Mouse (Mus musculus): ENCODE results near the gene Lpcat2b. TPM values are rescaled to one million over a fixed set of nuclear protein-coding genes. Genes with fewer than 3 reads are reported as not detected.
A peak's percentile ranks its signal among the peaks of the same experiment; 100 is the strongest.
"Not testable (repeated sequence)": the region's sequence is repeated elsewhere in the genome, so short reads cannot be mapped to it uniquely, and the experiment has no call there.

Lpcat2b gene
- not detected in 2 replicates for polyA plus RNA-seq (2014; fragmentation: Nextera tagmentation; extraction: Ambion mirVana)

- DNase-seq (ENCODE audit: low spot score) = no peak
- H3K36me3 ChIP-seq (replicated peaks; ENCODE audit: control insufficient read depth, insufficient read depth) = no peaks in the 10 kb centered on the region
- H3K27ac ChIP-seq = no peak within 1 kb of the TSS
- H3K4me1 ChIP-seq (replicated peaks; ENCODE audit: control insufficient read depth, insufficient read depth, low read length) = no peaks in the 10 kb centered on the region
- H3K9me3 ChIP-seq (ENCODE audit: control insufficient read depth, low read length) = no peaks in the 10 kb centered on the region
- H3K27me3 ChIP-seq (ENCODE audit: control insufficient read depth, insufficient read depth, low read length) = no peaks in the 10 kb centered on the region
- ATAC-seq (ENCODE audit: low FRiP score) = no peak
- no peak within 1 kb of the TSS for H3K4me2 ChIP-seq (replicated peaks)
- H3K9ac ChIP-seq = no peak within 1 kb of the TSS
- H3K4me3 ChIP-seq (replicated peaks; ENCODE audit: low read length) = no peak within 1 kb of the TSS
- 79% methylated on average over 3 of the region's 3 CpGs for WGBS
Observed at GRCm38 (mm10) chr5:107431249-107431648, at the start of gene Lpcat2b. Gene Lpcat2b (plus strand): TSS chr5:107431549.

GRCm38 (mm10) chr5:107386448-107386847, 44.9 kb upstream of the Lpcat2b start:
- not testable (repeated sequence) for H3K36me3 ChIP-seq (replicated peaks; ENCODE audit: control insufficient read depth, insufficient read depth); H3K4me3 ChIP-seq (replicated peaks; ENCODE audit: low read length); H3K9me3 ChIP-seq (ENCODE audit: control insufficient read depth, low read length); H3K4me2 ChIP-seq (replicated peaks); ATAC-seq (ENCODE audit: low FRiP score); H3K27ac ChIP-seq; DNase-seq (ENCODE audit: low spot score); H3K4me1 ChIP-seq (replicated peaks; ENCODE audit: control insufficient read depth, insufficient read depth, low read length); H3K9ac ChIP-seq; H3K27me3 ChIP-seq (ENCODE audit: control insufficient read depth, insufficient read depth, low read length)

- 89% methylated on average over 1 of the region's 1 CpGs for WGBS
- Histone ChIP-seq H3K9ac (no peak overlapping the region), H3K4me1 (replicated peaks; ENCODE audit: control insufficient read depth, insufficient read depth, low read length) (no peaks in the 10 kb centered on the region), H3K36me3 (replicated peaks; ENCODE audit: control insufficient read depth, insufficient read depth) (peaks cover 2% of the 10 kb centered on the region; the same call in 1 of the 2 replicates), H3K4me2 (replicated peaks) (no peak overlapping the region), H3K27ac (no peak overlapping the region), H3K27me3 (ENCODE audit: control insufficient read depth, insufficient read depth, low read length) (no peaks in the 10 kb centered on the region), H3K4me3 (replicated peaks; ENCODE audit: low read length) (no peak overlapping the region), H3K9me3 (ENCODE audit: control insufficient read depth, low read length) (no peaks in the 10 kb centered on the region)
- DNase-seq (ENCODE audit: low spot score) = no peak
- ATAC-seq (ENCODE audit: low FRiP score) = no peak
Observed at GRCm38 (mm10) chr5:107387788-107388187, 43.6 kb upstream of the Lpcat2b start.

- no peaks in the 10 kb centered on the region for H3K4me1 ChIP-seq (replicated peaks; ENCODE audit: control insufficient read depth, insufficient read depth, low read length)
- ATAC-seq (ENCODE audit: low FRiP score) = no peak
- H3K27me3 ChIP-seq (ENCODE audit: control insufficient read depth, insufficient read depth, low read length) = no peaks in the 10 kb centered on the region
- no peak for DNase-seq (ENCODE audit: low spot score)
- no peak overlapping the region for H3K4me2 ChIP-seq (replicated peaks)
- H3K4me3 ChIP-seq (replicated peaks; ENCODE audit: low read length) = no peak overlapping the region
- WGBS = 89% methylated on average over 2 of the region's 2 CpGs
- no peak overlapping the region for H3K27ac ChIP-seq
- no peaks in the 10 kb centered on the region for H3K9me3 ChIP-seq (ENCODE audit: control insufficient read depth, low read length)
- H3K36me3 ChIP-seq (replicated peaks; ENCODE audit: control insufficient read depth, insufficient read depth) = no peaks in the 10 kb centered on the region
- no peak overlapping the region for H3K9ac ChIP-seq
Observed at GRCm38 (mm10) chr5:107389373-107389772, 42.0 kb upstream of the Lpcat2b start.

- Histone ChIP-seq H3K36me3 (replicated peaks; ENCODE audit: control insufficient read depth, insufficient read depth) (no peaks in the 10 kb centered on the region), H3K4me3 (replicated peaks; ENCODE audit: low read length) (no peak overlapping the region), H3K4me1 (replicated peaks; ENCODE audit: control insufficient read depth, insufficient read depth, low read length) (no peaks in the 10 kb centered on the region), H3K27ac (no peak overlapping the region), H3K9me3 (ENCODE audit: control insufficient read depth, low read length) (no peaks in the 10 kb centered on the region), H3K27me3 (ENCODE audit: control insufficient read depth, insufficient read depth, low read length) (no peaks in the 10 kb centered on the region), H3K9ac (no peak overlapping the region), H3K4me2 (replicated peaks) (no peak overlapping the region)
- 59% methylated on average over 2 of the region's 2 CpGs for WGBS
- ATAC-seq (ENCODE audit: low FRiP score) = no peak
- DNase-seq (ENCODE audit: low spot score) = no peak
Observed at GRCm38 (mm10) chr5:107394437-107394836, 36.9 kb upstream of the Lpcat2b start.

- peaks cover 39% of the 10 kb centered on the region for H3K27me3 ChIP-seq (ENCODE audit: control insufficient read depth, insufficient read depth, low read length)
- no peak within 1 kb of the TSS for H3K27ac ChIP-seq
- peak within 1 kb of the TSS; percentile 68 for H3K9ac ChIP-seq
- WGBS = 21% methylated on average over 5 of the region's 5 CpGs
- H3K4me2 ChIP-seq (replicated peaks) = peak within 1 kb of the TSS; percentile 100
- ATAC-seq (ENCODE audit: low FRiP score) (no peak), DNase-seq (ENCODE audit: low spot score) (no peak)
- no peaks in the 10 kb centered on the region for H3K36me3 ChIP-seq (replicated peaks; ENCODE audit: control insufficient read depth, insufficient read depth)
- H3K4me3 ChIP-seq (replicated peaks; ENCODE audit: low read length) = peak within 1 kb of the TSS; percentile 68
- H3K4me1 ChIP-seq (replicated peaks; ENCODE audit: control insufficient read depth, insufficient read depth, low read length) = no peaks in the 10 kb centered on the region; the same call in 1 of the 2 replicates
- H3K9me3 ChIP-seq (ENCODE audit: control insufficient read depth, low read length) = no peaks in the 10 kb centered on the region
Observed at GRCm38 (mm10) chr5:107402436-107402835, 28.9 kb upstream of the Lpcat2b start, which contains the start of gene Ephx4. Gene Ephx4 (plus strand): TSS chr5:107402736.

GRCm38 (mm10) chr5:107403011-107403946, 28.1 kb upstream of the Lpcat2b start:
- H3K9me3 ChIP-seq (ENCODE audit: control insufficient read depth, low read length) = no peaks in the 10 kb centered on the region
- DNase-seq (ENCODE audit: low spot score) = peak; percentile 27
- peaks cover 39% of the 10 kb centered on the region for H3K27me3 ChIP-seq (ENCODE audit: control insufficient read depth, insufficient read depth, low read length)
- peak; percentile 86 for ATAC-seq (ENCODE audit: low FRiP score)
- H3K4me1 ChIP-seq (replicated peaks; ENCODE audit: control insufficient read depth, insufficient read depth, low read length) = no peaks in the 10 kb centered on the region; the same call in 1 of the 2 replicates
- H3K27ac ChIP-seq = no peak overlapping the region
- peak overlapping the region; percentile 100 for H3K4me2 ChIP-seq (replicated peaks)
- H3K9ac ChIP-seq = peak overlapping the region; percentile 68
- no peaks in the 10 kb centered on the region for H3K36me3 ChIP-seq (replicated peaks; ENCODE audit: control insufficient read depth, insufficient read depth)
- peak overlapping the region; percentile 68 for H3K4me3 ChIP-seq (replicated peaks; ENCODE audit: low read length)
- under 1% methylated on average over 77 of the region's 80 CpGs for WGBS

GRCm38 (mm10) chr5:107403947-107404684, 27.2 kb upstream of the Lpcat2b start:
- no peak for DNase-seq (ENCODE audit: low spot score)
- 29% methylated on average over 12 of the region's 12 CpGs for whole genome bisulfite sequencing
- Histone ChIP-seq H3K27me3 (ENCODE audit: control insufficient read depth, insufficient read depth, low read length) (peaks cover 39% of the 10 kb centered on the region), H3K27ac (no peak overlapping the region), H3K9ac (peak overlapping the region; percentile 68), H3K4me1 (replicated peaks; ENCODE audit: control insufficient read depth, insufficient read depth, low read length) (no peaks in the 10 kb centered on the region; the same call in 1 of the 2 replicates), H3K9me3 (ENCODE audit: control insufficient read depth, low read length) (no peaks in the 10 kb centered on the region), H3K4me3 (replicated peaks; ENCODE audit: low read length) (peak overlapping the region; percentile 68), H3K4me2 (replicated peaks) (peak overlapping the region; percentile 100), H3K36me3 (replicated peaks; ENCODE audit: control insufficient read depth, insufficient read depth) (no peaks in the 10 kb centered on the region)
- no peak for ATAC-seq (ENCODE audit: low FRiP score)

- H3K9me3 ChIP-seq (ENCODE audit: control insufficient read depth, low read length) = no peaks in the 10 kb centered on the region
- peaks cover 39% of the 10 kb centered on the region for H3K27me3 ChIP-seq (ENCODE audit: control insufficient read depth, insufficient read depth, low read length)
- no peaks in the 10 kb centered on the region for H3K36me3 ChIP-seq (replicated peaks; ENCODE audit: control insufficient read depth, insufficient read depth)
- 88% methylated on average over 4 of the region's 4 CpGs for WGBS
- no peak overlapping the region for H3K9ac ChIP-seq
- ATAC-seq (ENCODE audit: low FRiP score) (no peak), DNase-seq (ENCODE audit: low spot score) (no peak)
- no peak overlapping the region for H3K27ac ChIP-seq
- H3K4me3 ChIP-seq (replicated peaks; ENCODE audit: low read length) = no peak overlapping the region
- H3K4me2 ChIP-seq (replicated peaks) = no peak overlapping the region
- no peaks in the 10 kb centered on the region; the same call in 1 of the 2 replicates for H3K4me1 ChIP-seq (replicated peaks; ENCODE audit: control insufficient read depth, insufficient read depth, low read length)
Observed at GRCm38 (mm10) chr5:107405361-107405760, 26.0 kb upstream of the Lpcat2b start.

Data from hindbrain, embryonic 14.5 days (tissue).